Mouse (Mus musculus): ENCODE measurements at regions not wholly inside any gene's neighbourhood (a gene's known extent, or its start where the extent isn't known, plus 50 kb on each side); places are given as distances from the start of the nearest gene placed in this dataset.

GRCm38 (mm10) chr10:46819133-46819532 is 1241.5 kb downstream of the Hace1 start:
- DNase-seq (ENCODE audit: extremely low spot score in 1 of 2, low spot score in 2 of 2) = no peak
- intact Hi-C loops (cut with DNase I) = no loop called here

- intact Hi-C loops (cut with DNase I) = no loop called here
- no peak for DNase-seq (ENCODE audit: extremely low spot score in 1 of 2, low spot score in 2 of 2)
Observed at GRCm38 (mm10) chr10:46819965-46820364, 1242.3 kb downstream of the Hace1 start.

DNA sequence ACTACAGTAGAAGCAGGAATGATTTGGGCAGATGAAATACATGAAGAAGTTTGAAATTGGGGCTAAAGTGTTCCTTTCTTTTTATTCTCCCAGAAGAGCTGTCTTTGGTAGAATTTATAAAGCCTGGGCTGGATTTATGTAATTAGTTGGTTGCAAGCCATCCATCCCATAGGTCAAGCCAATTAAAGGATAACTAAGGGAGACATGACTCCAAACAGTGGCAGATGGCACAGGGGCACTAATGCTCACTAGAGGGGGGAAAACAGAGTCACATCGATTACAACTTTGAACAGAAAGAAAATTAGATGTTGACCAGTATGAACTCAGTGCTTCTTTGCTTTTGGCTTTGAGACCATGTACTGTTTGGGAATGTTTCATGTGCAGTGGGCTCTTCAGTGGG is 1246.2 kb downstream of the Hace1 start:
- intact Hi-C loops (cut with DNase I) = no loop called here
- no peak for DNase-seq (ENCODE audit: extremely low spot score in 1 of 2, low spot score in 2 of 2)

- no peak for DNase-seq (ENCODE audit: extremely low spot score in 1 of 2, low spot score in 2 of 2)
- intact Hi-C loops (cut with DNase I) = loop anchor here (5.0 kb wide), 1 partner anchor 589 kb away; no protein-coding TSS in a partner anchor
Observed at GRCm38 (mm10) chr10:46826012-46826411, 1248.4 kb downstream of the Hace1 start.

- DNase-seq (ENCODE audit: extremely low spot score in 1 of 2, low spot score in 2 of 2) = peak in 1 of 2 experiments; percentile 29
- intact Hi-C loops (cut with DNase I) = loop anchor here (5.0 kb wide), 1 partner anchor 589 kb away; no protein-coding TSS in a partner anchor
Observed at GRCm38 (mm10) chr10:46826639-46827038, 1249.0 kb downstream of the Hace1 start.

DNA sequence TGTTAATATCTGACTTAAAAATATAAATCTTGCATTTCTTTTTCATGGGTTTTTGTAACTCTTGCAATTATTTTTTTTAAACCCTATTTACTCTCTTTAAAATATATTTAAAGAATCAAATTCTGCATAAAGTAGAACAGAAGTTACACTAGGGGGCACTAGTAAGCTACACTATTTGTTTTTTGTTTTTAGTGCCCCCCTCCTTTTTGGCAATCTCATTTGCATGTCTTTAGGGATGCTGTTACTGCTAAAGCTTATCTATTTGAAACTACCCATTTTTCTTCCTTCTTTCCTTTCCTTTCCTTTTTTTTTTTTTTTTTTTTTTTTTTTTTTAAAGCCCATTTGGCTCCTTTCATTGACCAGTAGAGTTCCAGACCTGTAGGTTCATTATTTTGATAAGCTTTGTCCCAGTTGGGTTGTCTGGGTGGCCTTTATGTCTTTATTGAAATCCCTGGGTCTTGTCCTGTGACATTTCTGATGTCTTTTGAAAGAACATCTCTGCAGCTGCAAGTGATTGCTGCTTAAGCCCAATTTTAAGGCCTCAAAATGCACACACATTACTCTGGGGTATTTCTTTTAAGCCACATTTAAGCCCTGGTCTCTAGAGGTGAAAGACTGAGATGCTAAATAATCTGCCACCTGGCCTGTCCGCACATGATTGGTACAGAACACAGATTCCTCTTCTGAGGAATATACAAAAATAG is 1249.6 kb downstream of the Hace1 start:
- DNase-seq (ENCODE audit: extremely low spot score in 1 of 2, low spot score in 2 of 2) = peak in 1 of 2 experiments; percentile 13
- intact Hi-C loops (cut with DNase I) = loop anchor here (5.0 kb wide), 1 partner anchor 590 kb away; no protein-coding TSS in a partner anchor

DNA sequence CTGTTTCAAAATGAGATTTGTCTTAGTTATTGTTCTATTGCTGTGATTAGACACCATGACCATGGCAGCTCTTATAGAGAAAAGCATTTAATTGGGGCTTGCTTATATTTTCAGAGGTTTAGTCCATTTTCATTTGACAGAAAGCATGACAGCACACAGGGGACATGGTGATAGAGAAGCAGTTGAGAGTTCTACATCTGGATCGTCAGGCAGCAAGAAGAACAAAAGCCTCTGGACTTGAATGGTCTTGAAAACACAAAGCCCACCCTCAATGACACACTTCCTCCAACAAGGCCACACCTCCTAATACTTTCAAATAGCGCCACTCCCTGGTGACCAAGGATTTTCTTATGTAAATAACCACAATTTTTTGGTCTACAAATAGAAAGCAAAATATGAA is 1250.5 kb downstream of the Hace1 start:
- intact Hi-C loops (cut with DNase I) = loop anchor here (5.0 kb wide), 1 partner anchor 591 kb away; no protein-coding TSS in a partner anchor
- DNase-seq (ENCODE audit: extremely low spot score in 1 of 2, low spot score in 2 of 2) = no peak

DNA sequence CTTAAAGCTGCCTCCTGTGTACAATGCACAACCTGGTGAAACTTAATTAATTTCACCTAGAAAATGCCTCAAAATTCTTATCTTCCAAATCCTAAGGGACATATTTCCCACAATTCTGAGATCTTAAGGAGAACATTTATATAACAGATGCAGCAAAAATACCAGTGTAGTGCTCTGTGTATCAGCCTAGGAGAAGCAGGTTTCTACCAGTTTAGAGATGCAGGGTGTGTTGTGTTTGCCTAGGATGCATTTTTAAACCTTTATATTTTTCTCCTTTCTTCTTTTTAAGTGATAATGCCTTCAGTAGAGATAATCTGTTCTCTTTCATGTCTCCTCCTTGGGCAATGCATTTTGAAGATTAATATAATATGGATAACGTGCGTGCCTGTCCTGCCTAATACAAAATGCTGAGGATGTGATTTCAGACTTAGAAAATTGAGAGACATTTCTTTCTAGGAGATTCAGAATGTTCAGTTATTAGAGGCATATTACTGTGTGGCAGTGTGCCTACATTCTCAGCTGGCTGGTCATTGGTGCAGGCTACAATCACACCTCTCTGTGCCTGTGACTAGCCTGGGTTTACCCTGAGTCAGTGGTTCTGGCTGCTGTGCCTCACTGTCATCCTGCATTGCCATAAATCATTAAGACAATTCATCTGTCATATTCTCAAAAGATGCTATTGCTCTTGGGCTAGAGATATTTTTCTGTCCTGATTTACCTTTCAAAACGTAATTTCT is 1268.1 kb downstream of the Hace1 start:
- DNase-seq (ENCODE audit: extremely low spot score in 1 of 2, low spot score in 2 of 2) = no peak
- intact Hi-C loops (cut with DNase I) = no loop called here
